Mouse (Mus musculus) ovary, postnatal 36 days (tissue): ENCODE measurements at regions not wholly inside any gene's neighbourhood (a gene's known extent, or its start where the extent isn't known, plus 50 kb on each side); places are given as distances from the start of the nearest gene placed in this dataset.
"Not testable (repeated sequence)": the region's sequence is repeated elsewhere in the genome, so short reads cannot be mapped to it uniquely, and the experiment has no call there.

ENCODE experiments used
- DNase-seq: peaks from one replicate; pipeline ENCODE4 v3.0.0; 2022; ENCODE audit warnings: low spot score, mixed read lengths

GRCm38 (mm10) chr11:22420003-22420723, 78.1 kb upstream of the Ehbp1 start:
- no peak for DNase-seq

DNA sequence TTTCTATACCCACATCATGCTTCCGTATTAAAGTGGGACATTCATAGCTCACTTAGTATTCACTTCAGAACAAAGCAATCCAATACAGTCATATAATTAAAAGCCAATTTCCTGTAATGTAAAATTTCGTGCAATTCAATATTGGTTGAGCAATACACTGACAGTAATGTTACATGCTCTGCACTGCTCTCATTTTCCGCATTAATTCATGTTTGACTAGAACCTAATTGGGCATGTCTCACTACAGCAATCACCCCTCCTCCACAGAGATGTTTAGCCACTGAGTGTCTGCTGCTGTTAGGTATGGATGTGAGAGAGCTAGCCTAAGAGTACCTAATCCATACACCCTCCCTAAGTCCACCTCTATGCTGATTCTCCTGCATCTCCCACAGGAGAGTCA, 79.7 kb upstream of the Ehbp1 start:
- no peak for DNase-seq

DNA sequence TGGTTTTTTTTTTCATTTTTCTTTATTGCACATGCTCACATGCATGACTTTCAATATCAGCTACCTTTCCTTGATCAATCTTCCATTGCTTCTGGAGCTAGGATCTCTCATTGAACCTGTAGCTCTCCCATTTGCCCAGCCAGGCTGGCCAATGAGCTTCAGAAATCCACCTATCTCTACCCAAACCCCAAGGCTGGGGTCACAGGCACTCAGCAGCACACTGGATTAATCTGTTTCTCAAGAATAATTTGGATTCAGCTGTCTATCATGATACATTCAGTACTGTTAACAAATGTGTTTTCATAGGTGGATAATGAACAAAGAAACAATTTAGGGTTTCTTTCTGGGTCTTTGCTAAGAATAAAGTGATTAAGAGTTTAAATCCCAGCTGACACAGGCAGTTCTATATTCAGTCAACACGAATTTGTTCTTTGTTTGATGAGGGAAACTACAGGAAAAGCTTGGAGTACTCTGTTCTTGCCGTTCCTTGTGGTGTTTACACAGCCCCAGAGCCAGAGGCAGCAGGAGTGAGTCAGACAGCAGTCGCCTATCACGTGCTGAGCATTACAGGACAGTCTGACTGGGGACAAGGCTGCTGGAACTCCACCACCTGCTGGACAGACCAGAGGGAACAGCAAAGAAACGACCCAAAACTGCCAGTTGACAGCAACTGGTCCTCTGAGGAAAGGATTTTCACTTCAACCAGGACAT, 74.6 kb upstream of the Tmem17 start:
- peak; percentile 56 for DNase-seq

DNA sequence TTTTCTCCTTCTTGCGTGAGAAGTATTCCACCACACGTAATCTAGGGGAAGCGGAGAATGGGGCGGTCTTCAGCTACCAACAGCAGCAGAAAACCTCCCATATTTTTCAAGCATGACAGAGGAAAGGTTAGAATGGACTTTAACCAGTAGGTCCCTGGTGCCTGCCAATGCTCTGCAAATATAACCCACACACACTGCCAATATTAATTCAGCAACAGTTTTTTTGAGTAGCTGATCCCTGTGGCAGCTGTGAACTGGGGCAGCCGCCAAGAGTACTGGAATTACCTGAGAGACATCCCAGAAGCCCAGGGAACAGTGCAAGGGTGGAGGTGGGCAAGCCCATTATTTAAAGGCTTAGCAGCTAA, 74.1 kb upstream of the Tmem17 start:
- DNase-seq = no peak

DNA sequence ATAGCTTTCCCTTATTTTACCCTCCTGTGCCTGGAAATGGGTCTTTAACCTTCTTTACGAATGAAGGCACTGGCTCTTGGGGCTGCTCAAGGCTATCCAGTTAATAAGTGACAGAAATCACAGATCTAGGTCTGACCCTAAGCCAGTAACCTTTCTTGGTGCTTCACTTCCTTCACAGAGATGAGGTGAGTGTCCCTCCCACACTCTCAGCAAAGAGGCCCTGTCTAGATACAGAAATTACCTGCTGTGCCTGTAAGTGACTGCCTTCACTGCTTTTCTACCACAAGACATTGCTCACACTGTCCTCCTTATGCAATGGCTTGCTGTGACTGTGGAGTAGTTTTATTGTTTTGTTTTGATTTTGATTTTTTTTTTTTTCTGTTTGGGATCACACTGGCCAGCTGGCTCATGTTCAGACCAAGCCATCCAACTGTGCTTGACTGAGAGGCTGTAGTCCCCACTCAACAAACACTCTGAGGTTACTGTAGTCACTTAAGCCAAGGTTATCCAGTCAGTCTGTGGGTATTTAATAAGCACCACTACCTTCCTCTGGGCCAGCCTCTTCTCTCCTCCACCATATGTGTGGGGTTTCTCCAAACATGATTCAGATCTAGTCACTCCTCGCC, 73.3 kb upstream of the Tmem17 start:
- no peak for DNase-seq

DNA sequence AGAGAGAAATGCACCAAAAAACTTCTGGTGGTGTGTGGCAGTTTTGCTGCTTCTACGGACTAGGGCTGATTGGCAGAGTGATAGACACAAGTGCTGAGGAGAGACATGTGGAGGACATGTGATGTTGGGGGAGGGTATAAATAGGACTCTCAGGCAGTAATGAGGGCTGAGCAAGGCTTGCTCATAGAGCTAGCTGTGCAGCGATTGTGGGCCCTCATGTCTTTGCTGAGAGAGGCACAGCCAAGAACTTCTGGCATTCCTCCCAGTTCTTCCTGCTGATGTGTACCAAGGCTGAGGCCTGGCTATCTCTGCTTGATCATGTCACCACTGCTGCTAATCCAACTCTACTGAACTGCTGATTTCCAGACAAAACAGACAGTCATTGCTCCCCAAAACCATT, 71.4 kb upstream of the Tmem17 start:
- peak; percentile 40 for DNase-seq

GRCm38 (mm10) chr11:22453161-22453560, 58.7 kb upstream of the Tmem17 start:
- no peak for DNase-seq

GRCm38 (mm10) chr11:22456286-22456685, 55.6 kb upstream of the Tmem17 start:
- DNase-seq = no peak

- DNase-seq = no peak
These were observed 54.7 kb upstream of the Tmem17 start for GRCm38 (mm10) chr11:22457220-22457619.

DNA sequence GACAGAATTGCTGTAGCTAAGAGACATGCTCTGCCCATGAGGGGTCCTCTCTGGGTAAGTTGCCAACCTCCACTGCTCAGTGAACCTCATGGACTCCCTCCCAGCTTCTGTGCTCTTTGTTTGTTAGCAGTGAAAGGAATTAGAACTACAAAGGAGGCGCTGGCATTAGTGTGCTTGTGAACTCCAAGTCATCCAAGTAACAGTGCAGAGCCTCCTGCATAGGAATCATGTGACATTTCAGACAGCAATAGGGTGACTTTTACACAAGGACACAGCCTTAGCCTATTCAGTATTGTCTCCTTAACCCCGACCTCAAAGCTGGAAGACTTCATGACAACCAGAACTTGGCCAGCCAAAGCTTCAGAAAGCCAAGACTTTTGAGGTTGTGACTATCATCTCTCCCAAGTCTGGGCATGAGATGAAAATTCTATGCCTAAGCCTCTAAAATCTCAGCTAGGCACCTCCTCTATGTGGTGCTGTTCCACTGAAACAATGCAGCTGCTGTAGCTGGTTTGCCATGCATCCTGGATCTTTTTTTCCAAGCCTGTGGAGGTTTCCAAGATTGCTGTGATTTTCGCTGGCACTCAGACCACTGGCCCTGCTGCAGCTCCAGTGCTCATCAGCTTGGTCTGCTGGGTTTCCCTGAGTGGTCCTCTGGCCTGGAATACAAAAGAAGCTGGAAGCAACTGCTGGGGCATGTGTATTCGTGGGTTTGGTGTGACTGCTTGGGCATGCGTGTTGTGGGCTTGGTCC, 52.8 kb upstream of the Tmem17 start:
- no peak for DNase-seq

DNA sequence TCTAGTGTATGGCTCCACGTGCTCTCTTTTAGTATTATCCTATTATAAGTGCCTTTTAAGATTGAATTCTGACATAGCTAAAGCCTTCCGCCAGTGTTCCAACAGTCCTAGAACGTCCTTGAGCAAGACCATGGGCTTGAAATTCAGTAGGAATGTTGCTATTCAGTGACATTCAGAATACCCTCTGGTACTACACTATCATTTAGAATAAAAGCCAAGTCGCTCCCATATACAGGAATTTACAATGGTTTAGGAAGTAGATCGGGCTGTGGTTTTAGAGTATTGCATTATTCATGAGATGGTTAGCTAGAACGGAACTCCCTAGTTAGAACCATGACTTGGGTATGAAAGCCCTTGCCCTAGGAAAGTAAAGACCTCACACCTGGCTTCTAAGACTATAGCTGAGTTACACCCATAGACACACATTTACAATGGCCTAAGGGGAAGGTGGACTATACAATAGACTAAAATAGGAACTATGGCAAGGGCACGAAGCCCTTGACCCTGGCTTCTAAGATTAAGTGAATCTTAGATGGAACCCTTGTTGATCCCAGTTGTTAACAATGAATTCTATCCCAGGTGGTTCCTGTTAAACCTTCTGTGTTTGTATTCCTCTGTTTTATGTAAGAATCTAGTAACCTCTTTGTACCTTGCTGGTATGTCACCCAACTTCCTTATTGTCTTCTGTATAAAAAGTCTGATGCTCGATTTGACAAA, 50.7 kb upstream of the Tmem17 start:
- DNase-seq = not testable (repeated sequence)
